Mouse (Mus musculus): Measurements from ENCODE around the gene Map2k5.

Gene Map2k5

GRCm38 (mm10) chr9:63258768-63259167 is 118.9 kb downstream of the Map2k5 start:
- no peak for DNase-seq (ENCODE audit: low spot score in 2 of 2)

GRCm38 (mm10) chr9:63257739-63258138 is 120.0 kb downstream of the Map2k5 start:
- DNase-seq (ENCODE audit: low spot score in 2 of 2) = no peak

GRCm38 (mm10) chr9:63250841-63251626 is 126.7 kb downstream of the Map2k5 start:
- DNase-seq (ENCODE audit: low spot score in 2 of 2) = no peak

GRCm38 (mm10) chr9:63248095-63248787 is 129.5 kb downstream of the Map2k5 start:
- DNase-seq (ENCODE audit: low spot score in 2 of 2) = no peak

GRCm38 (mm10) chr9:63246568-63247169 is 131.0 kb downstream of the Map2k5 start:
- DNase-seq (ENCODE audit: low spot score in 2 of 2) = no peak

GRCm38 (mm10) chr9:63241961-63242360 is 135.7 kb downstream of the Map2k5 start:
- no peak for DNase-seq (ENCODE audit: low spot score in 2 of 2)

- DNase-seq (ENCODE audit: low spot score in 2 of 2) = no peak
Observed at GRCm38 (mm10) chr9:63241241-63241640, 136.5 kb downstream of the Map2k5 start.

- no peak for DNase-seq (ENCODE audit: low spot score in 2 of 2)
Observed at GRCm38 (mm10) chr9:63234356-63234755, 143.3 kb downstream of the Map2k5 start.

GRCm38 (mm10) chr9:63230289-63230688 is 147.4 kb downstream of the Map2k5 start:
- no peak for DNase-seq (ENCODE audit: low spot score in 2 of 2)

- DNase-seq (ENCODE audit: low spot score in 2 of 2) = no peak
Observed at GRCm38 (mm10) chr9:63229124-63229523, 148.6 kb downstream of the Map2k5 start.

GRCm38 (mm10) chr9:63222161-63222560 is 155.5 kb downstream of the Map2k5 start:
- no peak for DNase-seq (ENCODE audit: low spot score in 2 of 2)

- DNase-seq (ENCODE audit: low spot score in 2 of 2) = no peak
Observed at GRCm38 (mm10) chr9:63219851-63220250, 157.9 kb downstream of the Map2k5 start.

GRCm38 (mm10) chr9:63215031-63215430 is 162.7 kb downstream of the Map2k5 start:
- no peak for DNase-seq (ENCODE audit: low spot score in 2 of 2)

- DNase-seq (ENCODE audit: low spot score in 2 of 2) = no peak
Observed at GRCm38 (mm10) chr9:63206769-63207276, 170.9 kb downstream of the Map2k5 start.

- DNase-seq (ENCODE audit: low spot score in 2 of 2) = no peak
Observed at GRCm38 (mm10) chr9:63203461-63203860, 174.2 kb downstream of the Map2k5 start.

- DNase-seq (ENCODE audit: low spot score in 2 of 2) = no peak
Observed at GRCm38 (mm10) chr9:63201376-63202323, 176.1 kb downstream of the Map2k5 start.

GRCm38 (mm10) chr9:63197252-63197651 is 180.4 kb downstream of the Map2k5 start:
- DNase-seq (ENCODE audit: low spot score in 2 of 2) = no peak

GRCm38 (mm10) chr9:63196114-63196682 is 181.5 kb downstream of the Map2k5 start:
- no peak for DNase-seq (ENCODE audit: low spot score in 2 of 2)

GRCm38 (mm10) chr9:63195523-63195922 is 182.2 kb downstream of the Map2k5 start:
- DNase-seq (ENCODE audit: low spot score in 2 of 2) = no peak

GRCm38 (mm10) chr9:63194791-63195190 is 182.9 kb downstream of the Map2k5 start:
- no peak for DNase-seq (ENCODE audit: low spot score in 2 of 2)

- DNase-seq (ENCODE audit: low spot score in 2 of 2) = no peak
Observed at GRCm38 (mm10) chr9:63192809-63193208, 184.9 kb downstream of the Map2k5 start.

Measured in urinary bladder, postnatal 4 days (tissue).